In genomic region chr12:99642131-99642895, GRCm38 (mm10) we compare ENCODE assay signal across 16 mouse cellular contexts.
DNase-seq lines count a peak whose midpoint lies in the region; ATAC-seq lines count a peak whose summit lies in the region.
"Had no signal": no experiment of that assay in that cellular context is flagged by ENCODE, and none has a peak within 500 bp of the region (broad histone marks: within the 10 kb centered on the region; RNA-seq: fewer than 3 reads in every experiment).

No protein-coding gene starts in this region.

- H3K4me3 ChIP-seq in intestine, embryonic 14.5 days (ENCODE audit: low read depth, low read length): no peak overlapping the region
- H3K4me3 ChIP-seq in intestine, embryonic 15.5 days (replicated peaks): no peak overlapping the region
- H3K4me3 ChIP-seq: forebrain, embryonic 15.5 days; limb, embryonic 12.5 days had no signal

- no peaks in the 10 kb centered on the region; the same call in 1 of the 2 replicates for H3K4me1 ChIP-seq in intestine, embryonic 14.5 days (replicated peaks; ENCODE audit: control insufficient read depth, insufficient read depth, low read length)
- no peaks in the 10 kb centered on the region for H3K4me1 ChIP-seq in intestine, embryonic 15.5 days (replicated peaks)

- H3K4me2 ChIP-seq in intestine, embryonic 14.5 days (ENCODE audit: low read length): no peak overlapping the region
- no peak overlapping the region for H3K4me2 ChIP-seq in intestine, embryonic 15.5 days (replicated peaks)
- H3K4me2 ChIP-seq: heart, embryonic 11.5 days; limb, embryonic 12.5 days had no signal

- no peaks in the 10 kb centered on the region for H3K27me3 ChIP-seq in intestine, embryonic 14.5 days (replicated peaks; ENCODE audit: control insufficient read depth, insufficient read depth, low read length)
- no peaks in the 10 kb centered on the region for H3K27me3 ChIP-seq in intestine, embryonic 15.5 days (replicated peaks)
- H3K27me3 ChIP-seq: forebrain, embryonic 15.5 days; limb, embryonic 12.5 days had no signal

- peaks cover 20% of the 10 kb centered on the region; the same call in 1 of the 2 replicates for H3K9me3 ChIP-seq in intestine, embryonic 14.5 days (ENCODE audit: control insufficient read depth, low read length)
- H3K9me3 ChIP-seq in intestine, embryonic 15.5 days: no peaks in the 10 kb centered on the region
- H3K9me3 ChIP-seq: forebrain, embryonic 15.5 days had no signal

- ATAC-seq in intestine, embryonic 14.5 days (replicated peaks; ENCODE audit: low FRiP score, low TSS enrichment, low read depth): no peak
- ATAC-seq in intestine, embryonic 15.5 days: no peak
- ATAC-seq: forebrain, embryonic 15.5 days had no signal

- no peak overlapping the region for H3K27ac ChIP-seq in intestine, embryonic 14.5 days (ENCODE audit: low read depth)
- no peak overlapping the region for H3K27ac ChIP-seq in intestine, embryonic 15.5 days
- H3K27ac ChIP-seq: limb, embryonic 12.5 days had no signal

- DNase-seq in intestine, embryonic 14.5 days (ENCODE audit: low spot score): peak; percentile 32
- peak; percentile 21 for DNase-seq in 416B (ENCODE audit: low read depth)
- peak; percentile 18 for DNase-seq in NIH3T3 (ENCODE audit: low read depth)
- peak; percentile 42 for DNase-seq in naive thymus-derived CD4-positive, alpha-beta T cell, adult 2 months (ENCODE audit: low read depth)
- no peak for DNase-seq in kidney, adult 8-10 months
- no peak for DNase-seq in kidney, postnatal 25 days
- DNase-seq: adrenal gland, postnatal 25 days; cerebellum, postnatal 36 days; gastrocnemius, postnatal 10 days; heart, postnatal 36 days; kidney, adult 11 months; kidney, postnatal 36 days had no signal

- 85% methylated on average over 7 of the region's 7 CpGs for WGBS in intestine, embryonic 14.5 days
- 82% methylated on average over 7 of the region's 7 CpGs for WGBS in intestine, embryonic 15.5 days

- no peaks in the 10 kb centered on the region for H3K36me3 ChIP-seq in intestine, embryonic 14.5 days (ENCODE audit: control insufficient read depth, insufficient read depth, low read length)
- H3K36me3 ChIP-seq in intestine, embryonic 15.5 days: no peaks in the 10 kb centered on the region
- H3K36me3 ChIP-seq: forebrain, embryonic 15.5 days; limb, embryonic 12.5 days had no signal

- H3K9ac ChIP-seq in intestine, embryonic 14.5 days (ENCODE audit: low read length): no peak overlapping the region
- H3K9ac ChIP-seq in intestine, embryonic 15.5 days: no peak overlapping the region
- H3K9ac ChIP-seq: forebrain, embryonic 15.5 days; limb, embryonic 12.5 days had no signal

Comparison
In these comparisons a context has a peak if more than half of its experiments do, and no peak if none do; other contexts are left out.
1. DNase-seq: peak in intestine, embryonic 14.5 days (single experiment), 416B (single experiment), NIH3T3 (single experiment) and naive thymus-derived CD4-positive, alpha-beta T cell, adult 2 months (single experiment); none in kidney, adult 8-10 months (0 of 2) and kidney, postnatal 25 days (0 of 2).